Mouse (Mus musculus): Measurements from ENCODE around the gene Abca2. TPM values are rescaled to one million over a fixed set of nuclear protein-coding genes. Genes with fewer than 3 reads are reported as not detected.

Abca2 gene
- polyA plus RNA-seq, 1 experiment from 2014 or later = 14.9 TPM

DNA sequence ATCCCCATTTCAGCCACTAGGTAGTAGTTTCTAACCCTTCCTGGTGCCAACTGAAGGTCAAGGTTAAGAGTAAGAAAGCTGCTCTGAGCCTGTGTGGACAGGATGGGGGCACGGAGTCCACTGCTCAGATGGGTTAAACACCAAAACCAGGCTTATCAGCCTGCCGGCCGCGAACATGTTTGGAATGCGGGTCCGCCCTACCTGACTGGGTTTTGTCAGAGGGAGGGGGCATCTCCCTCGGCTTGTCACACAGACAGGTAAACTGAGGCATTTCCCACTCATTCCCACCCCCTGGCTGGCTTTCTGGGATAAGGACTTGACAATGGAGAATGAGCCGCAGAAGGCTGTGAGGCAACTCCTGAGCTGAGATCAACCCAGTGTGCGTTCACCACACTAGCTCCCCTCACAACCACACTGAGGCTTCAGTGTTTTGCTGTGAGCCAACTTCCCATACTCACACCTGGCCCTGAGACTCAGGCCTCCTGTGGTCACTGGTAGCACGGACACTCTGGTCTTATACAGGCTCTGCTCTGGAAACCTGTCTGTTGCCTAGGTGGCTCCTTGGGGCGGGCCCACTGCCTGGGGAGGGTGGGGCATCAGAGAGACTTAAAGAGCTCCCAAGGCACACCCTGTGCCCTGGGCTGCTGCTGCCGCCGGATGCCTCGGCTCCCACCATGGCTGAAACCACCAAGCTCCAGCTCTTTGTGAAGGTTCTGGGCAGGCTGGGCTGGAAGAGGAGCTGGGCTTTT, 27.9 kb downstream of the Abca2 start, which contains the start of gene Clic3:
Clic3 (plus strand) TSS at position 634 of the 749 bp plus-strand sequence.
- H3K4me2 ChIP-seq (ENCODE audit: low read length) = no peak within 1 kb of the TSS
- ATAC-seq = no peak
- no peak within 1 kb of the TSS for H3K9ac ChIP-seq (replicated peaks; ENCODE audit: low read depth, low read length)
- no peaks in the 10 kb centered on the region for H3K9me3 ChIP-seq (ENCODE audit: control insufficient read depth, low read length)
- no peaks in the 10 kb centered on the region for H3K27me3 ChIP-seq (replicated peaks; ENCODE audit: control insufficient read depth, insufficient read depth, low read length)
- WGBS = 64% methylated on average over 14 of the region's 14 CpGs
- peaks cover 4% of the 10 kb centered on the region; the same call in 1 of the 2 replicates for H3K36me3 ChIP-seq (ENCODE audit: control insufficient read depth, insufficient read depth)
- no peak within 1 kb of the TSS for H3K27ac ChIP-seq (ENCODE audit: low read length)
- H3K4me3 ChIP-seq (replicated peaks; ENCODE audit: low read length) = no peak within 1 kb of the TSS
- H3K4me1 ChIP-seq (replicated peaks; ENCODE audit: control insufficient read depth, insufficient read depth, low read length) = peaks cover 20% of the 10 kb centered on the region

DNA sequence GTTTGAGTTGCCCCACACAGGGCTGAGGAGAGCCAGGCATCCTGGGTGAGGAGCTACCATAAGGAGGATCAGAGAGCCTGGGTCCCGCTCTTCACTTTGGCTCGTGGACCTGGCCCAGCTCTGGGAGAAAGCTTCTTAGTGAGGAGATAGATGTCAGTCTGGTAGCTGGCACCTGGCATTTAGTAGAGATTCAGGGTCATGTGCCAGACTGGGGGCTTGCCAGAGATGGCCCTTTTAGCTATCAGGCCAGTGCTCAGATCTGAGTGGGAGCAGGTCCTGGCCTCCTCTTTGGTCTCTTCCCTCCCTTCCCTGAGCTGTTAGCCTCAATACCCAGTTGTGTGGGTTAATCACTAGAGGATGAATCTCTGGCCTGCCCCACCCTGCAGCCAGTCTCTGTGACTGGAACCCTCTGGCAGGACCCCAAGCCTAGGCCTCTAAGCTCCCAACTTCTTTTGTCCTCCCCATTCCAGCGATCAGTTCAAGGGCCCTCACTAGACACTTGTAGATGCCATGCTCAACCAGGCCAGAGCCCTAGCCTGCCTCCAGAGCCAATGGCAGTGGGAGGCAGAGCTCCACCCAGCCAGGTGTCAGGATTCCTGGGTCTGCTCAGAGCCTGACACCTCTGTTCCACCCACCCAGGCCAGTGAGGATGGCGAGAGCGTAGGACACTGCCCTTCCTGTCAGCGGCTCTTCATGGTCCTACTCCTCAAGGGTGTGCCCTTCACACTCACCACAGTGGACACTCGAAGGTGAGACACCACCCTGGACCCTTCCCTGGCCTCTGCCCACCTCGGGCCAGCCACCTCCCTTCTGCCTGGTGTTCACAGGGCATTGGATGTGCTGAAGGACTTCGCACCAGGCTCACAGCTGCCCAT, 28.8 kb downstream of the Abca2 start:
- peaks cover 4% of the 10 kb centered on the region; the same call in 1 of the 2 replicates for H3K36me3 ChIP-seq (ENCODE audit: control insufficient read depth, insufficient read depth)
- H3K4me3 ChIP-seq (replicated peaks; ENCODE audit: low read length) = no peak overlapping the region
- peaks cover 20% of the 10 kb centered on the region for H3K4me1 ChIP-seq (replicated peaks; ENCODE audit: control insufficient read depth, insufficient read depth, low read length)
- 85% methylated on average over 9 of the region's 9 CpGs for WGBS
- no peak overlapping the region for H3K27ac ChIP-seq (ENCODE audit: low read length)
- H3K9ac ChIP-seq (replicated peaks; ENCODE audit: low read depth, low read length) = no peak overlapping the region
- H3K27me3 ChIP-seq (replicated peaks; ENCODE audit: control insufficient read depth, insufficient read depth, low read length) = no peaks in the 10 kb centered on the region
- H3K4me2 ChIP-seq (ENCODE audit: low read length) = no peak overlapping the region
- ATAC-seq = no peak
- no peaks in the 10 kb centered on the region for H3K9me3 ChIP-seq (ENCODE audit: control insufficient read depth, low read length)

DNA sequence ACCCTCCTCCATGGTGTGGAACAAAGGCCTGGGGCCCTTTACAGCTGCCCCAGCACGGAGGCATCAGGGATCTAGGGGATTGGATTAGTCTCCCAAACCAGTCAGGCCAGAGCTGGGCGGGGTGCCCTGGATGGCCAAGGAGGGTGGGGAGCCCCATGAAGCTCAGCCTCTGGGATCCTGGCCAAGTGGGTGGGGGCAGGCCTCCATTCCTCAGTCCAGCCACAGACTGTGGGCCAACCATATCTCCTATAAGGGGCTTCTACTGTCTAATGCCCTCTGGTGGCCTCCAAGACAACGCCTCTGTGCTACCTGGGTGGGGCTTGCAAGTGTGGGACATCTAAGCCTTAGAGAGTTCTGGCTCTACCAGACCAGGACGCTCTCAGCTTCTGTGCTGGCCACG, 30.4 kb downstream of the Abca2 start:
- no peak for ATAC-seq
- peaks cover 4% of the 10 kb centered on the region; the same call in 1 of the 2 replicates for H3K36me3 ChIP-seq (ENCODE audit: control insufficient read depth, insufficient read depth)
- 77% methylated on average over 5 of the region's 5 CpGs for WGBS
- no peaks in the 10 kb centered on the region for H3K9me3 ChIP-seq (ENCODE audit: control insufficient read depth, low read length)
- H3K4me2 ChIP-seq (ENCODE audit: low read length) = no peak overlapping the region
- H3K4me1 ChIP-seq (replicated peaks; ENCODE audit: control insufficient read depth, insufficient read depth, low read length) = peaks cover 20% of the 10 kb centered on the region
- H3K9ac ChIP-seq (replicated peaks; ENCODE audit: low read depth, low read length) = no peak overlapping the region
- no peak overlapping the region for H3K27ac ChIP-seq (ENCODE audit: low read length)
- H3K27me3 ChIP-seq (replicated peaks; ENCODE audit: control insufficient read depth, insufficient read depth, low read length) = no peaks in the 10 kb centered on the region
- no peak overlapping the region for H3K4me3 ChIP-seq (replicated peaks; ENCODE audit: low read length)

DNA sequence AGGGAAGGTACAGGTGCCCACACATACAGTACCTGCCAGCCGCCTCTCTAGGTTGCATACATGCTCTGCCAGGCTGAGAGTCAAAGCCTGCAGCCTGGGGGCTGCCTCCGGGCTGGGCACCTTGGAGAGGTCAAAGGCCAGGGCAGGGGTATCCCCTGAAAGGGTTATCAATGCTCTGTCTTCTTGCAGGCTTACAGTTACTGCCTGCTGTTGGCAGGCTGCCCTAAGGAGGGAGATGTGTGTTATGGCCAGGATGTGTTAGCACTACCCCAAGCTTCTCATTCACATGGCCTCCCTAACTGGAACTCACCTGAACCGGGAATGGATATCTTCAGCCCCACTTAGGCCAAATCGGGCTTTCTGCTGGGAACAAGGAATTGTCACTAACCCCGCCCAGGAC, 31.6 kb downstream of the Abca2 start:
- H3K9ac ChIP-seq (replicated peaks; ENCODE audit: low read depth, low read length) = peak overlapping the region; percentile 73
- H3K9me3 ChIP-seq (ENCODE audit: control insufficient read depth, low read length) = no peaks in the 10 kb centered on the region
- ATAC-seq = peak; percentile 13
- H3K27me3 ChIP-seq (replicated peaks; ENCODE audit: control insufficient read depth, insufficient read depth, low read length) = no peaks in the 10 kb centered on the region
- WGBS = 29% methylated on average over 5 of the region's 5 CpGs
- H3K27ac ChIP-seq (ENCODE audit: low read length) = peak overlapping the region; percentile 92
- H3K4me1 ChIP-seq (replicated peaks; ENCODE audit: control insufficient read depth, insufficient read depth, low read length) = peaks cover 20% of the 10 kb centered on the region
- peaks cover 4% of the 10 kb centered on the region; the same call in 1 of the 2 replicates for H3K36me3 ChIP-seq (ENCODE audit: control insufficient read depth, insufficient read depth)
- peak overlapping the region; percentile 94 for H3K4me2 ChIP-seq (ENCODE audit: low read length)
- H3K4me3 ChIP-seq (replicated peaks; ENCODE audit: low read length) = peak overlapping the region; percentile 51

DNA sequence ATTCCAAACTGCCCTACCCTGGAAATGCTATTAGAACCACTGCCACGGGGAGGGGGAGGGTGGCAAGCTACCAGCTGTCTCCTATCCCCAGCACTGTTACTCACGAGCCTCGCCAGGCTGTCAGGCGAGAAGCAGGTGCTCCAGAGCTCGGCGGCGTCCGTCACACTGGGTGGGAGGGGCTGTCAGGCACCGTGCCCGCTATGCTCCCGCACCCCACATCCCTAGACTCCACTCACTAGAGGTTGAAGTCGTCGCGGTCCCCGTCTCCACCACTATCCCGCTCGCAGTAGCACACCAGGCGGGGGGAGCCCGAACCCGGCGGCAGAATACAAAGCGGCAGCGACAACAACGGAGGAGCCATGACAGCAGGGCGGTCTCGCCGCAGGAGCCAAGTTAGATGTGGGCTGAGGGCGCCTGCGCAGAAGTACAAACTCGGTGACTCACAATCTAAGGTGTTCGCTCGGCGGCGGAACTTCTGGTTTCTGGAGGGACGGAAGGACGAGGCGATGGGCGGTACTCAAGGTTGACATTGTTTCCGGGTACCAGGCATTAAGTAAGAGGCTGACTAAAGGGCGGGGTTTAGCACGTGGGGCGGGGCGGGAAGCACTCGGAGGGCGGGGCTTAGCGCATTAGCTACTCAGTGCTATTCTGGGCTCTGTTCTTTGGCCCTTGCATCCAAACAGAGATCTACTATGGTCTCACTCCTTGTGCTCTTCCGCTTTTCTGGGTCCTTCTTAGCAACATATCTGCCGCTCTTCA, 32.2 kb downstream of the Abca2 start, which contains the start of gene Paxx:
Paxx (minus strand) TSS at position 544 of the 759 bp plus-strand sequence.
- under 1% methylated on average over 48 of the region's 48 CpGs for WGBS
- ATAC-seq = peak; percentile 89
- Histone ChIP-seq H3K27me3 (replicated peaks; ENCODE audit: control insufficient read depth, insufficient read depth, low read length) (no peaks in the 10 kb centered on the region), H3K4me3 (replicated peaks; ENCODE audit: low read length) (peak within 1 kb of the TSS; percentile 51), H3K9me3 (ENCODE audit: control insufficient read depth, low read length) (no peaks in the 10 kb centered on the region), H3K36me3 (ENCODE audit: control insufficient read depth, insufficient read depth) (peaks cover 4% of the 10 kb centered on the region; the same call in 1 of the 2 replicates), H3K27ac (ENCODE audit: low read length) (peak within 1 kb of the TSS; percentile 92), H3K9ac (replicated peaks; ENCODE audit: low read depth, low read length) (peak within 1 kb of the TSS; percentile 73), H3K4me2 (ENCODE audit: low read length) (peak within 1 kb of the TSS; percentile 94), H3K4me1 (replicated peaks; ENCODE audit: control insufficient read depth, insufficient read depth, low read length) (peaks cover 20% of the 10 kb centered on the region)

GRCm38 (mm10) chr2:25461407-25461806, 32.9 kb downstream of the Abca2 start:
- peak overlapping the region; percentile 92 for H3K27ac ChIP-seq (ENCODE audit: low read length)
- peak overlapping the region; percentile 94 for H3K4me2 ChIP-seq (ENCODE audit: low read length)
- peaks cover 4% of the 10 kb centered on the region; the same call in 1 of the 2 replicates for H3K36me3 ChIP-seq (ENCODE audit: control insufficient read depth, insufficient read depth)
- H3K4me3 ChIP-seq (replicated peaks; ENCODE audit: low read length) = peak overlapping the region; percentile 51
- ATAC-seq = peak; percentile 3; the same call in 1 of the 2 replicates
- H3K9me3 ChIP-seq (ENCODE audit: control insufficient read depth, low read length) = no peaks in the 10 kb centered on the region
- H3K9ac ChIP-seq (replicated peaks; ENCODE audit: low read depth, low read length) = peak overlapping the region; percentile 73
- no peaks in the 10 kb centered on the region for H3K27me3 ChIP-seq (replicated peaks; ENCODE audit: control insufficient read depth, insufficient read depth, low read length)
- H3K4me1 ChIP-seq (replicated peaks; ENCODE audit: control insufficient read depth, insufficient read depth, low read length) = peaks cover 20% of the 10 kb centered on the region
- WGBS = 22% methylated on average over 3 of the region's 3 CpGs

DNA sequence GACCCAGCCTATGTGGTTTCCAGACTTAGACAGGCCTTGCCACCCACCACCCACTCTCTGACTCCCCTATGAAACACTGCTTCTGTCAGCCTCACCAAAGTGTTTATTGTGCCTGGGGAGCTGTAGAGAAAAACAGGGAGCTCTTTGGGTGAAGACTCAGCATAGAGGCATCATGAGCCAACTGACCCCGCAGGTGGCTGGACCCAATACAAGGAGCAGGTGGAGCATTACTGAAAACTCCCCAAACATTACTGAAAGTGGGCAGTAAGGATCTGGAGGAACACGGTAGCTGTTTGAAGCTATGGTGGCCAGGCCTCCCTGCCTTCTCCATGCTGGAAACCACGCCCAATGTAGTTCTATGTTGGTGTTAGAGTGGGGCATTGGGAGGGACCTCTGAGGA, 35.1 kb downstream of the Abca2 start:
- no peak overlapping the region for H3K27ac ChIP-seq (ENCODE audit: low read length)
- H3K4me1 ChIP-seq (replicated peaks; ENCODE audit: control insufficient read depth, insufficient read depth, low read length) = peaks cover 20% of the 10 kb centered on the region
- no peak overlapping the region for H3K4me2 ChIP-seq (ENCODE audit: low read length)
- no peaks in the 10 kb centered on the region for H3K9me3 ChIP-seq (ENCODE audit: control insufficient read depth, low read length)
- H3K27me3 ChIP-seq (replicated peaks; ENCODE audit: control insufficient read depth, insufficient read depth, low read length) = no peaks in the 10 kb centered on the region
- H3K4me3 ChIP-seq (replicated peaks; ENCODE audit: low read length) = no peak overlapping the region
- H3K36me3 ChIP-seq (ENCODE audit: control insufficient read depth, insufficient read depth) = no peaks in the 10 kb centered on the region
- 85% methylated on average over 3 of the region's 3 CpGs for WGBS
- no peak for ATAC-seq
- H3K9ac ChIP-seq (replicated peaks; ENCODE audit: low read depth, low read length) = no peak overlapping the region

DNA sequence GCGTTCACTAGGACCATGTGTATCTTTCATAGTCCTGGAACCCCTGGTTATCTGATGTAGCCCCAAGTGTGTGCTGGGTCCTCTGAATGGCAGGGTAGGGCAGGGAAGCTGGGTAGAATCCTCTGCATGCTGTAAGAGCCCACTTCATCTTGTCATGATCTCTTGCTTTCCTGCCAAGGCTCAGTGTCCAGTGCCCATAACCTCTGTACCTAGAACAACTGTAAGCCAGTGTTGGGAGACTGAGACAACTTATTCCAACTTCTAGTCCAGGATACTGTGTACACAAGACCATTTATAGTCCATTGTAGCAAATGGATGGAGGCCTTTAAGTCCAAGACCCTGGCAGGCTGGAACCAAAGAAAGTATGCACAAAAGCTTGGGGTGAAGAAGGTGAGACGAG, 36.8 kb downstream of the Abca2 start:
- Histone ChIP-seq H3K4me1 (replicated peaks; ENCODE audit: control insufficient read depth, insufficient read depth, low read length) (peaks cover 12% of the 10 kb centered on the region), H3K27me3 (replicated peaks; ENCODE audit: control insufficient read depth, insufficient read depth, low read length) (no peaks in the 10 kb centered on the region), H3K9me3 (ENCODE audit: control insufficient read depth, low read length) (no peaks in the 10 kb centered on the region), H3K36me3 (ENCODE audit: control insufficient read depth, insufficient read depth) (no peaks in the 10 kb centered on the region), H3K4me3 (replicated peaks; ENCODE audit: low read length) (no peak overlapping the region), H3K9ac (replicated peaks; ENCODE audit: low read depth, low read length) (no peak overlapping the region), H3K27ac (ENCODE audit: low read length) (no peak overlapping the region), H3K4me2 (ENCODE audit: low read length) (no peak overlapping the region)
- no peak for ATAC-seq
- WGBS = 89% methylated on average over 2 of the region's 2 CpGs

Data from forebrain, embryonic 16.5 days (tissue).